Mouse (Mus musculus) adrenal gland, adult 8-10 months (tissue): ENCODE measurements at regions not wholly inside any gene's neighbourhood (a gene's known extent, or its start where the extent isn't known, plus 50 kb on each side); places are given as distances from the start of the nearest gene placed in this dataset.

ENCODE experiments used
- DNase-seq: peaks from one replicate; pipeline ENCODE4 v3.0.0; 2022

GRCm38 (mm10) chr11:7933611-7934010 is 719.9 kb upstream of the Igfbp3 start:
- DNase-seq: no peak

GRCm38 (mm10) chr11:7932638-7933037 is 718.9 kb upstream of the Igfbp3 start:
- DNase-seq: no peak

- DNase-seq: no peak
Observed at GRCm38 (mm10) chr11:7931064-7931797, 717.5 kb upstream of the Igfbp3 start.

DNA sequence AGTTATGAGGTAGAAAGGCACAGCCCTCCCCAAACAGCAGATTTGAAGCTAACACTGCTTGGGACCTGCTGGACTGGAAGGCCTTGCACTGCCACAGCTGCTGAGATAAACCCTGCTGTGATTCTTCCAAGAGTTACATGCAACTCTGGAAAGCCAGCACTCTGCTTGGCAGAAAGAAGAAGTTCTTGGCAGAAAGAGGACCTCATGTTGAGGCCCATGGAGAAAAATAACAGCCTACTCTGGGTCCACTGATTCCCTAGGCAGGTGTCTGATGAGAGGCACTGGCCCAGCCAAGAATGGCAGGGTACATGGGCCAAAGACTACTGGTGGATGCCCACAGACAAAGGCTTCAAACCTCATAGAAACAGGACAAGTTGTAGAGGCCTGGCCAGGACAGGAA is 714.0 kb upstream of the Igfbp3 start:
- DNase-seq: no peak

DNA sequence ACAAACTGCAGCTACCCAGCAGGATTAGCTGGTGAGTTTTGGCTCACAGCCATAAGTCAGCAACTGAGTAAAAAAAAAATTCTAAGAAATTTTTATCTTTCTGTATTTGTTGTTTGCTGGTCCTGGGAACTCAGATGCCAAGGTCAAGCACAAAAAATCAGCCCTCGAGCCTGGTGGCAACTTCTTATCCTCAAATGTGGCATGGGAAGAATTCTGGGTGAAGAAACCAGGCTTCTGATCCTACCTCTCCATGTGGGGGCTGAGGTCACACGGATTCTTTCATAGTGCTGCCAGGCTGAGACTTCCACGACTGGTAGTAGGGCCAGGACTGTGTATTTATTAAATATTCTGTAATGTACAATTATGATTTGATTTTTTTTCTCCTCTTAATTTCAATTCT is 698.3 kb upstream of the Igfbp3 start:
- no peak for DNase-seq

GRCm38 (mm10) chr11:7900266-7900665 is 686.5 kb upstream of the Igfbp3 start:
- DNase-seq: no peak

- DNase-seq: no peak
Observed at GRCm38 (mm10) chr11:7898204-7898603, 684.5 kb upstream of the Igfbp3 start.

GRCm38 (mm10) chr11:7880506-7880905 is 666.8 kb upstream of the Igfbp3 start:
- DNase-seq: no peak

DNA sequence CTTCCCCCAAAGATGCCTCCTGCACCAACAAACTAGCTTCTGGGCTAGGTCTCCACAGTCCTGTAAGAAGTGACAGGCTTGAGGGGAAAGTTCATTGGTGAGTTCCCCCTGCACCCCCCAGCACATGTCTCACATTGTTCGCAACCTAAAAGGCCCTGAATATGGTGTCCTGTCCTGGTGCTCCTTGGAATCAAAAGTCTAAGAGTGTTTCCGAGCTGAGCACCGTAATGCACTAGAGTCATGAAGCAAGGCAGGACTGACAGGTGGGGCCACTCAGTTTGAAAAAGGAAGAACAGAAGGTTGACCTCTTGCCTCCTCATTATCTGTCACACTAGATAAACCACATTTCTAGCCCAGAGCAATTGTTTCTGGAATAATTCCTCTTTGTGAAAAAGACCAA is 650.4 kb upstream of the Igfbp3 start:
- no peak for DNase-seq

DNA sequence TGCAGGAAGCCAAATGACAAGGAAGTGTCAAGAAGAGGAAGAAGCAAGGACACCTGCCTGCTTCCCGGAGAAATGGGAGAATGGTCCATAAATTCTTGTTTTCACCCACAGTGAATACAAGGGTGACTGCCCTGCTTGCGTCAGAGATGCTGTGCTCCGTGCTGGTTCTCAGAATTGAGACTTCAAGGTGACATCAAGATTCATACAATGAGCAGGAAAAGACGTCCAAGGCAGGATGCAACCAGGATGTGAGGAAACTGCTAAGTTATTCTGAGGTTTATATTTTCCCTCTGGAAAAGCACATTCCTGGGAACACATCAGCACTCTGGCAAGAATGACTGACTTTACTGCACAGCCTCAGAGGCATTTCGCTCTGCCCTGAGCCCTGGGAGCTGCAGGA is 650.0 kb upstream of the Igfbp3 start:
- DNase-seq: peak; percentile 9

- DNase-seq: peak; percentile 17
Observed at GRCm38 (mm10) chr11:7862547-7862946, 648.8 kb upstream of the Igfbp3 start.

- no peak for DNase-seq
Observed at GRCm38 (mm10) chr11:7852612-7853011, 638.9 kb upstream of the Igfbp3 start.

GRCm38 (mm10) chr11:7838311-7839237 is 624.9 kb upstream of the Igfbp3 start:
- peak; percentile 6 for DNase-seq

GRCm38 (mm10) chr11:7837486-7837885 is 623.8 kb upstream of the Igfbp3 start:
- DNase-seq: no peak

- DNase-seq: no peak
Observed at GRCm38 (mm10) chr11:7834151-7834550, 620.4 kb upstream of the Igfbp3 start.

- no peak for DNase-seq
Observed at GRCm38 (mm10) chr11:7832376-7832775, 618.7 kb upstream of the Igfbp3 start.

DNA sequence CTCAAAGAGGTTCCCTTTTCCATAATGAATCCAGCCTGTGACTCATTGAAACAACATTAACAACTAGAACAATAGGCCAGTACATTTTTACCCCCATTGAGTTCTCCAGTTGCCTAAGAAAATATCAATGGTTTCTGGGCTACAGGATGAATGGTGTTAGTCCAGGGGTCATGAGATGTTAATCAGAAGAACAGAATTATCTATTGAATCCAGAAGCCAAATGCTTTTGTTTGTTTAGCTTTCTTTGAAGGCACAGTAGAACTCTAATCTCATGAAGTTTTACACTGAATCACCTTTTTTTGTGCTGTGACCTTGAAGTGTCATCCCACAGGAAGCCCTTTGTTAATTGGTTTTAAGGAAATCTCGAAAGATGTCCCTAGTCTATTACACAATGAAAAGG is 616.0 kb upstream of the Igfbp3 start:
- DNase-seq: no peak

DNA sequence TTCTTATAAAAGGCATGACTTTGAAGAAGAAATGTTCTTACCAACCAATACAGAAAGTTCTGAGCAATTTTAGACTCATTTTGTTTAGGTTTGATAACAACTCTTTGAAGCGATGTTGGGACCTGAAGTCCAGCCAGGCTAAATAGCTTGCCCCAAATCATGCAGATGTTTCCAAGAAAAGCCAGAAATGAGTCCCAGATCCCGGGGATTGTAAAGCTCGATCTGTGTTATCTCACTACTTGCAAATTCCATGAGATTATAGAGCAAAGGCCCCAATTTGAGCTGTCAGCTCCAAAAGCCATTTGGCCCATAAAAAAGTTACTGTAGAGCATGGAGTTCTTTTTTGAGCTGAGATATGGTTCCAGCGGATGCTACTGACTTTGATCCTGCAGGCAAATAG is 614.3 kb upstream of the Igfbp3 start:
- no peak for DNase-seq

DNA sequence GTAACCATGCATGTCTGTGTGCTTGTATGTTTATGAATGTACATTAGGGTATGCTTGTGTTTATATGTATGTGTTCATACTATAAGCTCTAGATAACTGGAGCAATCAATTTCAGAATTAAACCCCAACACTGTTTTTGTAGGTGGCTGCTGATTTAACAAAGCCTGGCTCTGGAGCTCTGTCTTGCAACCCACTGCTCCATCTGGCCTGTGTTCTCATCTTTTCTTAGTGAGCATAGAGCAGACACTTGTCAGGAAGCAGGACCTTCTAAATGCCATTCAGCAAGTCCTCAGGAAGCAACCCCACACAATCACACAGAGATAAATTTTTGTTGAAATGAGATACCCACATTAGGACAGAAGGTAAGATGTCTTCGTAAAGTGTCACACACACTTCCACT is 613.7 kb upstream of the Igfbp3 start:
- DNase-seq: no peak

- DNase-seq: peak; percentile 55
Observed at GRCm38 (mm10) chr11:7815750-7816149, 602.0 kb upstream of the Igfbp3 start.

DNA sequence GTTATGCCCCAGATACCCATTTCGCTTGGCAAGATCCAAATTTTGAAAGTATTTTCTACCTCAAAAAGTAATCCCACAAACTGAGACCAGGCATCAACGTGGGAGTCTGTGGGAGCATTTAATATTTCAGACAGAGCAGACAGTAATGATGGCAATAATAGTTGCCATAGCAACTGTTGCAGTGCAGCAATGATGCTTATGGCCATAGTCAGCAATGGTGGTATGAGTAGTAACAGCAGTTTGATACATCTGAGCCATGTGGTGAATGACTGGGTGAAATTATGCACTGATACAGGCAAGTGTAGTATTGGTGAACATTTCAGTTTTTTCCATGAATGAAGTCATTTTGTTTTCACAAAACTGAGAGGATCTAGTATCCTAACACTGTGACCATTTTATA is 600.8 kb upstream of the Igfbp3 start:
- DNase-seq: no peak

- DNase-seq: no peak
Observed at GRCm38 (mm10) chr11:7812436-7812835, 598.7 kb upstream of the Igfbp3 start.

- DNase-seq: no peak
Observed at GRCm38 (mm10) chr11:7809741-7810140, 596.0 kb upstream of the Igfbp3 start.

DNA sequence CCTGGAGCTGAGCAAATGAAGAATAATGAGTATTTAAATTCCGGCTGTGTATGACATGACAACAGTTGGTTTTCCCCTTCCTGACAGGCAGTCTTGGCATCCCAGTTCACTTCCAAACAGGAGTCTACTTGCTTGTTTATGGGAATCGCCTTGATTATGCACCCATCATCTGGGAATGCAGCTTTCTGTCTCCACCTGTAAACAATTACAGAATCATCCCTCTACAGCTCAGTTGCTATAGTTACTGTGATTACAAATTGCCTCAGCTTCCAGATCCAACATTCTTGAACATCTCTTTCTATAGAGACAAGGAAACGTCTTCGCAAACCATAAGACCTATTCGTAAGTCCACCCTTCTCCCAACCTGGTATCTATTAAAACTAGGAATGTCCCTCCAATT is 582.6 kb upstream of the Igfbp3 start:
- no peak for DNase-seq
